Mouse (Mus musculus): ENCODE measurements around the gene Adcyap1r1.

Gene Adcyap1r1

GRCm38 (mm10) chr6:55451771-55452371 is at the start of gene Adcyap1r1:
Gene Adcyap1r1 (plus strand): TSS chr6:55451978.
- peak; percentile 52 to 60 for DNase-seq (ENCODE audit: low spot score in 2 of 2)

DNA sequence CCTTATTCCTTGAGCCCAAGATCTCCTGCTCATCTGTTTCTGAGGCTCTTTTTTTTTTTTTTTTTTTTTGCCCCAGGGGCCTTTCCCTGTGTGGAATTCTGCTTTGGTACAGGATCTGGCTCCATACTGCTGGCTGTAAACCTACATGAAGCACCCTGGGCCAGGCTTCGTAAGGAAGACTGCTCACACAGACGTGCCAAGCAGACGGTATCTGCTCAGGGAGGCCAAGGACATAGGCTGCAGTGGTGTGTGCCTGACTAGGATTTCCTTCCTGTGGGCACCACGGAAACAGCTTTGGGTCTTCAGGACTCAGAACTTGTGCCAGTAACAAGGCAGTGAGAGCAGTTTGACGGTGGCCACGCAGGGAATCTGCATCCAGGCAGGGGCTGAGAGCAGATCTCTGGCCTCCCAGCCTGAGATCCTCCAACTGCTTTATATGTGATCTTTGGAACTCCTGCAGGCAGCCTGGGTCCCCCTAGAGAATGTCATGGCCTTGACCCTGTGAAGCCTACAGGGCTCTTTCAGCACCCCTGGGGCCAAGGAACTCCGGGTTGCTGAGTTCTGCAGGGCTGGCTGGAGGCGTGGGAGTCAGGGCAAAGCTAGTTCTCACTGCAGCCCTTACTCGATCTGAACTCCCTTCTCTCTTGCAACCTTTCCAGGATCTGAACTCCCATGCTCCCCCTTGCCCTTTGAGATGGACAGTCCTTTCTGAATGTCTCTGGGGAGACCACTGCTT is 49.6 kb upstream of the Adcyap1r1 start:
- DNase-seq (ENCODE audit: low spot score in 2 of 2): no peak

- no peak for DNase-seq (ENCODE audit: low spot score in 2 of 2)
These were observed 48.1 kb upstream of the Adcyap1r1 start for GRCm38 (mm10) chr6:55403411-55404309.

GRCm38 (mm10) chr6:55404421-55404990 is 47.3 kb upstream of the Adcyap1r1 start:
- DNase-seq (ENCODE audit: low spot score in 2 of 2): no peak

- no peak for DNase-seq (ENCODE audit: low spot score in 2 of 2)
These were observed 44.4 kb upstream of the Adcyap1r1 start for GRCm38 (mm10) chr6:55407345-55407744.

DNA sequence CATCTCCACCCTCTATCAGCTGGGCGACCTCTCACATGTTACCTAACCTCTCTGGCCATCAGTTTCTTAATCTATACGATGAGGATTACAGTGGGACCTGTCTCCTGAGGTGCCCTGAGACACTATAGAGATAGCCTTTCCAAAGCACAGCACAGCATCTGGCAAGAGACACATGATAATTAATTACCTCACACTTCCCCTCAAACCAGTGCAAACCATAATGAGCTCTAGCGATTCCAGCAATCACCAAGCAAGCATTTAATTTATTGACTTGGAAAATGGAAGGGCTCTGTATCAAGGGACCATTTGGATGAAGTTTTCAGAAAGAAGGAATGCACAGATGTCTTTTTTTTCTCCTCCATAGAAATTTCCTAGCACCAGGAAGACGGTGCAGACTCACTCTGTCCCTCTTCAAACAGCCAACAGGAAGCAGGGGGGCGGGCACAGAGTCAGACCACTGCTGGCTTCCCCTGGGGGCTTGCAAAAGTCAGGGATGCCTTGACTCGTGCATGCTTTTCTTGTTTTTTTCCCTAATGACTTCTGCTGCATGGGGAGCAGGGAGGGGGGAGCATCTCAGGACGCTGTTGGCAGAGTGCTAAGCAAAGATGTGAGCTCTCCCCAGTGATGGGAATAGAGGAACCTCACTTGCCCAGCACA is 41.5 kb upstream of the Adcyap1r1 start:
- DNase-seq (ENCODE audit: low spot score in 2 of 2): no peak

GRCm38 (mm10) chr6:55410977-55411376 is 40.8 kb upstream of the Adcyap1r1 start:
- no peak for DNase-seq (ENCODE audit: low spot score in 2 of 2)

GRCm38 (mm10) chr6:55416202-55416601 is 35.6 kb upstream of the Adcyap1r1 start:
- no peak for DNase-seq (ENCODE audit: low spot score in 2 of 2)

DNA sequence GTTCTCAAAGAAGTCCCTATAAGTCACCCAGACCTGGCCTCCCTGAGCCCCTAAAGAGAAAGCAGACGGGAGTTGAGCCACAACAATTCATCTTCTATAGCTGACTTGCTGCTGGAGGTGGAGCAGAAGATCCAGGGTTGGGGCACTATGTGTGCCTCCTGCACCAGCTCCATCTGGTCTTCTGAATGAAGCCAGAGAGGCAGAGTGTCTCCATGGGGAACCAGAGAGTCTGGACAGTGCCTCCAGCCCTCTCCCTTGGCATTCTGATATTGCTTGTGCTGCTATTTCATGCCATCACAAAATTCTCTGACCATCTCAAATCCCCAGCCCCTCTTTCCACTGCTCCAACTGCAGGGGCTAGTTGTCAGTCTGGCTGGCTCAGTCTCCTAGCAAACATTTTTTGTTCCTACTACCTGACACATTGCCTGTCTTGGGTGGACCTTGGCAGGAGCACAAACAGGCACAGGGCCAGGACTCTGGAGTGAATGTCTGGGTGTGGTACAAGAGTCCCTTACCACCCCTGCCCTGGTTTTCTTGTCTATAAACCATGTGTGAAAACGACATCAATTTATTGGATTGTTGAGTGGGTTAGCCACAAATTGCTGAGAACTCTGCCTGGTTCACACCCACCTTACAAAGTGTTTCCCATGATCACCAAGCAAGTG is 32.9 kb upstream of the Adcyap1r1 start:
- no peak for DNase-seq (ENCODE audit: low spot score in 2 of 2)

- no peak for DNase-seq (ENCODE audit: low spot score in 2 of 2)
These were observed 31.4 kb upstream of the Adcyap1r1 start for GRCm38 (mm10) chr6:55420411-55420810.

GRCm38 (mm10) chr6:55420869-55421361 is 30.9 kb upstream of the Adcyap1r1 start:
- no peak for DNase-seq (ENCODE audit: low spot score in 2 of 2)

GRCm38 (mm10) chr6:55432121-55432520 is 19.7 kb upstream of the Adcyap1r1 start:
- DNase-seq (ENCODE audit: low spot score in 2 of 2): no peak

GRCm38 (mm10) chr6:55434360-55434759 is 17.4 kb upstream of the Adcyap1r1 start:
- DNase-seq (ENCODE audit: low spot score in 2 of 2): peak in 1 of 2 experiments; percentile 43

- DNase-seq (ENCODE audit: low spot score in 2 of 2): no peak
These were observed 16.3 kb upstream of the Adcyap1r1 start for GRCm38 (mm10) chr6:55435266-55436159.

DNA sequence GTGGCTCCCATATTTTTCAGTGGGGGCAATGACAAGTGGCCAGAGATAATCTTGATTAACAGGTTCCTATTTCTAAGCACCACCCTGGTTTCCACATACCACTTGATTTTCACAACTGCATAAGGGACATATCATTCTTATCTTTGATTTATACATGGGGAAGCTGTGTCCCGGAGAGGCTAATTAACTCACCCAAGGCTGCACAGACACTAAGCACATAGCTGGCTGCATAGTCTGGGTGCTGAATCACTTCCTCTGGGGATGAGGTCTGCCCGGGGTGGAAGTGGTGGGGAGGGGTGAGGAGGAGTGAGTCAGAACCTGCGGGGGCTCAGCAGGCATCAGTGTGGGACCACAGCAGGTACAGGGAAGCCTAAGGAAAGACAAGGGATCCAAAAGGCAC is 13.9 kb upstream of the Adcyap1r1 start:
- no peak for DNase-seq (ENCODE audit: low spot score in 2 of 2)

DNA sequence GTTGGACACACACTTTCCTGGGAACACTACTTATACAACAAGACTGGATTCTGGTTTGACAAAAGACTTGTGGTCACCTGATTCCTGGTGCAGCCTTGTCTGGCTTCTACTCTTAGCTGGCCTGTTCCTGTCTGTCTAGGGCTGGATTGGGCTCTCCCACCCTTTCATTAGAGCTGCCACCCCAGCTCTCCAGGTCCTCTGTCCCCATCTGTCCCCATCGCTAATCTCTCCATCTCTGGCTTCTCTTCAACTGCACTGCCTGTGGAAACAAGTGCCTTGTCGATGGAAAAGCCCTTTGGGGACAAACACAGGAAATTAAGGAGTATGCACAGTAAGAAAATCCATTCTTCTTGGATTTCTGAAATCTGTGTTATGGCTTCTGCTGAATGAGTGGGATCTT is 12.9 kb upstream of the Adcyap1r1 start:
- DNase-seq (ENCODE audit: low spot score in 2 of 2): no peak

DNA sequence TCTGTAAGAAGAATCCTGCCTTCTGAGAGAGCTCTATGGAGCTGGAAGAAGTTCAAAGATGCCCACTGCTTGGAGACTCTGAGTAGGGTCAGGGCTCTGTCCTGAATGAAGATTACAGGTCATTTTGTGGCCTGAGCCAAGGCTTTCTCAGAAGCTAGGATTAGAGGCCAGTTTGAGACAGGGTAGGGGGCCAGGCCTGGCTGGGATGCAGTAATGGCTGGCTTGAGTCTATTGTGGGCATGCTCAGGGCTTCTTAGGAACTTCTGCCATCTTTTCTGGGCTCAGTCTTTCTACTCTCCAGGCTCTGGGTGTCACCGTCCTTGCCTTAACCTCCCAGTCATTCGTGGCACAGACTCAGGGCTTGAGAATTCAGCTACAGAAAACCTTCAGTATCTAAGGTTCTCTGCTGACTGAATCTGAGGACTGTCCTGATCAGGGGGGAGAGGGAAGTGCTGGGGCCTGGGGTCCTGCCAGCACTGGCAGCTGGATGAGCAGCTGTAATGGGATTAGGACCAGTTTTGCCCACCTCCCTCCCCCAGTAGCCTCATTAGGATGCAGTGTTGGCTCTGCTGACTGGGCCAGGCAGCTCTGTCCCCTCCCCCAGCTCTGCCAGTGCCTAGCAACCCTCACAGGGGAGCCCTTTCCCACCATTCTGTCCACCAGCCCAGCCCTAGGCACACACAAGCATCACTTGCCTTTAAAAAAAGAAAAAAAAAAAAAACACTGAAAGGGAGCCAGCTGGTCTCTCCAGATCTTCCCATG is 7.7 kb upstream of the Adcyap1r1 start:
- DNase-seq (ENCODE audit: low spot score in 2 of 2): no peak

- no peak for DNase-seq (ENCODE audit: low spot score in 2 of 2)
These were observed 7.1 kb upstream of the Adcyap1r1 start for GRCm38 (mm10) chr6:55444721-55445120.

DNA sequence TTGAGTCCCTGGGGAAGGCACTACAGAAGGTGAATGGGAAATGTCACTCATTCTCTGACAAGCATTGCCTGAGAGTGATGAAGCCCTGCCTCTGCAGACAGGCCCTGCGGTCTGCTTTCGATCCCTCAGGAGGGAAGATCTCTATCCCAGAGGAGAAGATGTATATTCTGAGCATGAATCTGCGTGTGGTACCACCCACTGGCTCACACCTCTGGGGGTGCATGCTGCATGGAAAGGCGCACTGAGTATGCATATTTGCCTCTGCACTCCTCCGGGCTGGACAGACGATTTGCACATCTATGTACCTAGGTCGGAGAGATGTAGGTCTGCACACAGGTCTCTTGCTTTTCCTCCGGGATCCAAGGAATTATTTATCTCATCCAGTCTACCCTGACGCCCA is 3.6 kb upstream of the Adcyap1r1 start:
- DNase-seq (ENCODE audit: low spot score in 2 of 2): no peak
